Mouse (Mus musculus) thymus, postnatal 10 days (tissue): ENCODE results near the gene Ctnnd2.

Experiments
- DNase-seq, 2 experiments: peaks; one replicate each; pipeline ENCODE4 v3.0.0; 2021; ENCODE audit warnings: low spot score in 2 of 2

Ctnnd2 gene

DNA sequence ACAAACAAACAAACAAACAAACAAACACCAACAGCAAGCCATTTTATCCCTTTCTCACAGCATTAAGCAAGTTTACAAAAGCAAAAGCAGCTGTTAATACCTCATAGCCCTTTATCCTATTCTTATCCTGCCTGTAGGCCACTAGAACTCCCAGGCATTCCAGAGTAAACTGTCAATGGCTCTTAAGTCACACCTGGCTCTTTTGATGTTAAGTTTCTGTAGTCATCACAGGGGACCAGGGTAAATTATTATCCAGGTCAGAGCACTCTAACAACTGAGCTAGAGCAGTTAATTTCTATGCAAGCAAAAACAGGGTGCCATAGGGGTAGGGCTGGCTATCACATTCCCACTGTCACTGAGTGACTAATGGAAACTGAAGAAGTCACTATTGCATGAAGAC lies 214.1 kb downstream of the Ctnnd2 start:
- no peak for DNase-seq

DNA sequence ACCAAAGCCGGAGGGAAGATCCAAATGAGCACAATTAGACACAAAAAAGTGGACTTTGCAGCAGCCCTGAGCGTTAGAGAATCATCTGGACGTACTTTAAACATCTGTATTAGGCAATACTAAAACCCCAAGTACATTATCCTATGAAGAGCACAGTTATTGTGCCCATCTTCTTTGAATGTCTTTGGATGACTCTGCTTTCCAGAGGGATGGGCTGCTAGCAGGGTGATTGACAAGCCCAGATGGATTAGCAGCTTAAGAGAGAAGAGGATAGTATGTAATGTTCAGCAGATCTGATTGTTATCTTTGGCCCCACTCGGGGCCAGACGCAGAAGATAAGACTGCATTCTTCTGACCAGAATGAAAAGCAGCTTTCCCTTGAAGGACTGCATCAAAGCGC lies 214.9 kb downstream of the Ctnnd2 start:
- DNase-seq: no peak

DNA sequence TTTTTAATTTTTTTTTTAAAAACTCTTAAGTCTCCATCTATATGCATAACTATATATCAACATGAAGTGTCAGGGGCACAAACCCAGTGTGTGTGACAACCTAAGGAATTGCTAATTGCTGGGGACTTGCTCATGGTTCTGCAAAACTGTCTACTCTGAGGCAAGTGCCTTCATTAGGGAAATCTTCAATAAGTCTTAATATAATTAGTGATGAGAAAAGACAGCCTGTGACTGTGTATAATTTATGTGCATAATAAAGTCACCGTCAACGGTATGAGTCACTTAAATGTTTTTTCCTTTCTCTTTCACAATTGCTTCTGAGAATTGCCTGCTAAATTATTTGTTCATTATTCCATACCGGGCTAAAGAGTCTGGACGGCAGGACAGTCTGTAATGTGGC lies 228.7 kb downstream of the Ctnnd2 start:
- DNase-seq: no peak

DNA sequence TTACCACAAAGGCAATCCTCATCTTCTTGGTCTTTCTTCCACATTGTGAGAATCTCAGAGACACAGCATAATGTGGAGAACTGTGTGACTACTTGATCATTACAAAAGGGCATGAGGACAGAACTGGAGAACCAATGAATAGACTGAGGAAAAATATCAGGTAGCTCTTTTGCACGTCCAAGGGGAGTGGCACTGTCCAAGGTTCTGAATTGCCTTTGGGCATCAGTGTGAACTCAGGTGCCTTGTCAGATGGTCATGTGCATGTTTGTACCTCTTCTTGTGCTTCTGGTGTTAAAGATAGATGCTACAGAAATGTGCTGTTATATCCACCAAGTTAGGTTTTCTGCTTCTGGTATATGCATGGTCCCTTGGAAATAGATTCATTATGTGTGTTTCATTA lies 233.9 kb downstream of the Ctnnd2 start:
- no peak for DNase-seq

DNA sequence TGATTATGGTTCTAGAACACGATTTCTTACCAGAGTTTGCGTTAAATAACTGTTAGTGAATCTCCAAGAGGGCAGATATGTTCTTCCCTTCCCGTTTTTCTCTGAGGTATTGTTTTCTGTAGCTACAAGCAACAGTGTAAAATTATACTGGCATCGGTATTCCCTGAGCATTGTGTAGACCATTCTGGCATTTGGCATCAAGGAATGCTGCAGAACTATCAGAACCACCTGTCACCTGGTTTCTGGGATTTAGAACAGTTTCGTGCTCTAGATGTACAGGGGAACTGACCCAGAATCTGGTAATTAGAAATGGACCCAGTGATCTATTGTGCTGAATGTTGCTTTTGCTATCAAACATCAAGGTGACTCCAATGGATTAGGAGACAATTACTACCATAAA lies 250.8 kb downstream of the Ctnnd2 start:
- no peak for DNase-seq

DNA sequence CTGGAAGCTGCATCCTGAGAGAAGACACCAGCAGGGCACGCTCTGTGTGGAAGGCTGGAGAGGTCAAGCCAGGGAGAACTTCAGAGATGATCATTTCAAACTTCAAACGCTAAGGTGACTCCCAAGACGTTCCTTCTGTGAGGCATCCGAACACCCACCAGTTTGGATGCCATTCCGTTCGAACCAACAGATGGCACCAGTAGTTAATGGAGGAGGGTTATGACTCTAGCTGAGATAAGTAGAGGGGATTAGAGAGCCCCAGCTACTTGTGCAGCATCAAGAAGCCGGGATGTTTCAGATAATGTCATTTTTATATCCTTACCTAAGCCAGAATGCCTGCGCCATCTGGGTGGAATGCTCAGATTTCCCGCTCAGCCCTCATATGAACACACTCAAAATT lies 251.9 kb downstream of the Ctnnd2 start:
- no peak for DNase-seq

DNA sequence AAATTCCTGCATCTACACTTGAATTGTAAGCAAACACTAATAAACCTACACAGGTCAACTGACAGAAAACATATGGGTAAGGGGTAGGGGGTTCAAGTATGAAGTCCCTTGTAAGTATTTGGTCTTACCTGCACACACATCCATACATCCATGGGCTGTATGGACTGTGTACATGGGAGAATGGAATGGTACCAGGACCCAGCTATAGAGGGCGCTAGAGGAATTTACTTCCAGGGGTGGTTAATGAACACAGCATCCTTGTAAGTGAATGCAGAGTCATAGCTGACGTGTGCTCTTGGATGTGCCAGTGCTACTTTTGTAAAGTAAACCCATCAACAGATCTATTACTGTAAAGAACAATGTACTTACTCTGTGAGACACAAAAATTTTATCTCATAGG lies 254.9 kb downstream of the Ctnnd2 start:
- DNase-seq: peak in 1 of 2 experiments; percentile 11

DNA sequence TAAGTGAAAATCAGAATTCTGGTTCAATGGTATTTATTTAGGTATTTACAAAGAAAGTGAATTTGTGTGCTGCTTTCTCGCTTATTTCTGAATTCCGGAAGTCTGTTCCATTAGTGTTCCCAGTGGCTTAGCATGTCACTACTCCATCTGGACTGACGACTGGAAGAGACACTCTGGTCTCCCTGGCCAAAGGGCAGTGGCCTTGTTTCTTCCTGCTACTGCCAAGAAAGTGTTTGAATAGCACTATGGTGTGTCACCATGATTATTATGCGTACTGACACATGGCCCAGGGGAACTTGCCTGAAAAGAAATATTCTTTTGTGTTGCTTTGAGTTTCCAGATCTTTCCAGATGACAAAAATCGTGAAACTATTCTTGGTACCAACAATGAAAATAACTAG lies 266.7 kb downstream of the Ctnnd2 start:
- DNase-seq: no peak

GRCm38 (mm10) chr15:30450765-30451164 lies 278.4 kb downstream of the Ctnnd2 start:
- no peak for DNase-seq

- DNase-seq: no peak
Measured at GRCm38 (mm10) chr15:30451921-30452320, 279.5 kb downstream of the Ctnnd2 start.

DNA sequence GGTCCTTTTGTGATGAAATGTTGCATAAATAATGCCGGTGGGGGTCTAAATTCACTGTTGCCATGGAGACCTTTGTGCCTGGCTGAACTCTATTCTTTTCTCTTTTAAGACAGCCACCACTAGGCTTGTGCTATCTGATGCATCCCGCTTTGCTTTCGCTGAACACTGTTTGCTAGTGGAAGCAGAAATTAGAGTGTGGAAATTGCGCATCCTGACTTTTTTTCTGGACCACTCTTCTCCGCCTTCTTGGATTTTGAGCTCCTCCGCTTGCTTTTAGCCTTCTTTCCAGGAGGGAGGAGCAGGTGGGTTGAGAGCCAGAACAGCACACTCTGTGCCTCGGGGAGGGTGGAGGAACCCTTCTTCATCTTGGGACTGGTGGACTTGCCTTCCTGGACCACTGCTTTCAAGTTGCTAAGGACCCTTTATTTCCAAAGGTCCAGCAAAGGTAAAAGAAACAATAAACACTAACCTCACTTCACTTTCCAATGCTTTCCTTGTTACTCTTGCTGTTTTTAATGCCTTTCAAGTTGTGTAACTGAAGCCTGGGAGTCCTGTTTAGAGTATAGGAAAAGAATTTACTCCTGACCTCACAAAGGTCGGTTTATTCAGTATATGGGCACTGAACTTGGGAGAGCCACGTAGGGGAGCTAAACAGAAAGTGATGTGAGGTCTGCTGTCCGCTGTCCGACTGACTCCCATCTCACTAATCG lies 285.3 kb downstream of the Ctnnd2 start:
- DNase-seq: no peak

- no peak for DNase-seq
Measured at GRCm38 (mm10) chr15:30458671-30459070, 286.3 kb downstream of the Ctnnd2 start.

DNA sequence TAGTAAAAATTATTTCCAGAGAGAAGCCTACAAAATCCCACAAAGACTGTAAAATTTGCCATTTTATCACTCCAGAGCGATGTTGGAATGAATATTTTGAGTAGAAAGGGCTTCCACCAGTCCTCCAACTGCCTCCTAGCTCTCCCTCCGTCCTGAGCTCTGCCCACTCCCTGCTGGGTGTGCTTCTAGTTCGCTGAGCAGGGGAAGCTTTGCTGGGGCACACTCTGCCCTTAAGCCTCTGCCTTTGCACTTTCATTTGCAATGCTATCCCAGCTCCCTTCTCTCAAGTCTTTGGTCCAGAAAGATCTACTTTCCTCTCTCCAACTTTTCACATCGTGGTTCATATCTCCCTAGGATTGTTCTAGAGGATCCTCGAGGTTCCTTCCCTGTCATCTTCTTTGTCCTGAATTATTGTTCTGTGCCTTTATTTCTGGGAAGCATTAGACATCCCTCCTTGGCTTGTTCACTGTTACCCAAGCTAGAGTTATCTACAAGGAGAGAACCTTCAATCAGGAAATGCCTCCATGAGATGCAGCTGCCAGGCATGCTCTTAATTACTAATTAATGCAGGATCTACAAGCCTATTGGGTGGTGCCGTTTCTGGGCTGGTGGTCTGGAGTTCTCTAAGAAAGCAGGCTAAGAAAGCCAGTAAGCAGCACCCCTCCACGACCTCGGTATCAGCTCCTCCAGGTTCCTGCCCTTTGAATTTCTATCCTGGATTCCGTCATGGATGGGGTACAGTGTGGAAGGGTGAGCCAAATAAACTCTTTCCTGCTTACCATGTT lies 288.1 kb downstream of the Ctnnd2 start:
- DNase-seq: no peak

DNA sequence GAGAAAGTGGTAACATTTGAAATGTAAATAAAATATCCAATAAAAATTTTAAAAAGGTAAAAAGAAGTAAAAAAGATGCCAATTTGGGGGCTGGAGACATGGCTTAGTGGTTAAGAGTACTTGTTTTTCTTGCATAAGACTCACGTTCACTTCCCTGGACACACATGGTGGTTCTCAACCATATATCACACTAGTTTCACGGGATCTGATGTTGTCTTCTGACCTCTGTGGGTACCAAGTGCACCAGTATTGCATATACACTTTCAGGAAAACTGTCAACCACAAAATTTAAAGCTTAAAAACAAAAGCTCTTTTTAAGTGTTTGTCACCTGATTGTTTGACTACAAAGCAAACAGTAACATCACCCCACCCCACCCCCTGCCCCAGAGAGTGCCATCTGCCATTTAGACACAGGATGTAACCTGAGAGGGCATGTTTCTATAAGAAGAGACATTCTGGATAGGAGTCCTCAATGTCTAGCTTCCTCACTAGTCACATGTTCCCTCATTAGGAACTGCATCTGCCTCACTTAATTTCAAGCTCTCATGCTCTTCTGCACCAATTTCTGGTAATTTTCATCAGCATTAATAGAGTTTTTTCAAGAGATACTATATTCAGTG lies 290.5 kb downstream of the Ctnnd2 start:
- no peak for DNase-seq

- DNase-seq: no peak
Measured at GRCm38 (mm10) chr15:30463471-30464047, 291.2 kb downstream of the Ctnnd2 start.

DNA sequence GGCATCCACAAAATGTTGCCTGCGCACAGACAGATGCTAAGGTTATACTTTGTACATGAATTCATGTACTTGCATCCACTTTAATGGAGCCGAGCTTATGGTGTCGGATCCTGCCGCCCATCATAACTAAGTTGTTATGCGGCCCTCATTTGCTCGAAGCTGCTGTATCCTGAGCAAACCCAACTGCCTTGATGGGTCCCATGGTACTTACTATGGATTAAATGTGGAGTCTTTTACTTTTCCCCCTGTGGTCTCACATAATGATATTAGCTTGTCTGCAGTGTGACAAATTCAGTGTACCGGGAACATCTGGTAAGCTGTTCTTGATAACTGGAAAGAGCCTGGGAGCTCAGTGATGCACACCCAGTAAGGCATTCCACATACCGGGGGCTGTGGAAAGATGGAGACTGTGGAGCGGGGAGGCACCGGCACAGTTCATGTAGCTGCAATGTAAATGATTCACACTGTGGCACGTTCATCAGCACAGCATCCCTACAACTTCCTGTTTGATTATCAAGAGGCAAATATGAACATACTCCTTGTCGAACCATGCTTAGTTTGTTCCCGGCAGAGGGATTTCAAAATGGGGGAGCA lies 294.7 kb downstream of the Ctnnd2 start:
- no peak for DNase-seq

- DNase-seq: no peak
Measured at GRCm38 (mm10) chr15:30468773-30469172, 296.4 kb downstream of the Ctnnd2 start.

GRCm38 (mm10) chr15:30471280-30471966 lies 299.0 kb downstream of the Ctnnd2 start:
- DNase-seq: no peak

- DNase-seq: no peak
Measured at GRCm38 (mm10) chr15:30480676-30481075, 308.3 kb downstream of the Ctnnd2 start.

DNA sequence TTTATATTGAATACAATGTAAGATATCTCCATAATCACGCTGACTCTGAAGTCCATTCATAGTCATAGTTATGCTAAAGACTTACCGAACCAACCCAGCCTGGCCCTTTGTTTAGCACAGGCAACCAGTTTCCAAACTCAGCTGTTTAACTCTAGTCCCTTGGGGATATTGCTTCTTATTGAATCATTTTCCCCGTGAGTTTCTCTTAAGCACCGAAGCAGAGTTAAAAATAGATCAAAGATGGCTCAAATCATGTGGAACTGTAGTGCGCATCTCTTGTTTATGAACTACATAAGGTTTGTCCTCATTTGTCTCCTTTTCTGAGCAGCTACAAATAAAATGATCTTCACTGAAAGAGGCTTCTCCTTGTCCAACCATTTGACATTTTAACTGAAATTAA lies 334.1 kb downstream of the Ctnnd2 start:
- DNase-seq: no peak

GRCm38 (mm10) chr15:30512467-30512866 lies 340.1 kb downstream of the Ctnnd2 start:
- DNase-seq: no peak

DNA sequence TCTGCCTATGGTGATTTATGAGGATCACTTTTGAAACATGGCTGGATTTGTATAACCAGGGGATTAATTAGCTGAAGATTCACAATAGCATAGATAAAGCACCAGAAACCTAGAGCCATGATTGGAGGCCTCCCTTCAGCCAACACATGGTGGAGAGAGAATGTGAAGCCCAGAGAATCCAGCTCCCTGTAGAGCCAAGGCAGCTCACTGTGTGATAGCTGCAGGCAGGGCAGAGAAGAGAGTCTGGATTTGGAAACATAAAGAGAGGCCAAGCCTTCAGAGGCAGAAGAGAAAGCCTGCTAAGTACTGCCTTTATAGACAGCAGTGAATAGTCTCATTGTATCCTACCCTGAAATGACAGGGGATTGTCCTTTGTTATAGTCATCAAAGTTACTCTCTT lies 340.7 kb downstream of the Ctnnd2 start:
- DNase-seq: no peak
